8 mouse cellular contexts compared by ENCODE assay signal in genomic region chr1:186183204-186183651, GRCm38 (mm10).
DNase-seq lines count a peak whose midpoint lies in the region; ATAC-seq and TF ChIP-seq lines count a peak whose summit lies in the region.

No protein-coding gene starts in this region.

- no peaks in the 10 kb centered on the region for H3K36me3 ChIP-seq in lung, postnatal 0 days (ENCODE audit: insufficient read depth, low read length)
- H3K36me3 ChIP-seq in limb, embryonic 15.5 days: no peaks in the 10 kb centered on the region
- H3K36me3 ChIP-seq in stomach, embryonic 16.5 days (ENCODE audit: control insufficient read depth, insufficient read depth, low read length): no peaks in the 10 kb centered on the region

- ATAC-seq in lung, postnatal 0 days: no peak
- no peak for ATAC-seq in limb, embryonic 15.5 days (ENCODE audit: insufficient number of reproducible peaks, low FRiP score, low TSS enrichment, low read depth)
- no peak for ATAC-seq in stomach, embryonic 16.5 days (ENCODE audit: insufficient read depth, low FRiP score)
- ATAC-seq in inflammation-experienced regulatory T-cells, adult 6 months: no peak

- no peak for TF ChIP-seq EP300 in lung, postnatal 0 days (IDR thresholded peaks at IDR 0.05)

- H3K9ac ChIP-seq in lung, postnatal 0 days (replicated peaks; ENCODE audit: low read depth): no peak overlapping the region
- H3K9ac ChIP-seq in limb, embryonic 15.5 days: no peak overlapping the region
- H3K9ac ChIP-seq in stomach, embryonic 16.5 days (ENCODE audit: low read length): 0 out of 2 replicates have a peak overlapping the region, but pooled peaks have one; percentile 43

- peaks cover 4% of the 10 kb centered on the region; the same call in 1 of the 2 replicates for H3K4me1 ChIP-seq in lung, postnatal 0 days (ENCODE audit: insufficient read depth, low read depth, low read length)
- peaks cover 16% of the 10 kb centered on the region for H3K4me1 ChIP-seq in limb, embryonic 15.5 days
- no peaks in the 10 kb centered on the region for H3K4me1 ChIP-seq in stomach, embryonic 16.5 days (ENCODE audit: control insufficient read depth, insufficient read depth, low read length)

- H3K4me3 ChIP-seq in lung, postnatal 0 days (ENCODE audit: low read depth, low read length): peak overlapping the region; percentile 21
- H3K4me3 ChIP-seq in limb, embryonic 15.5 days: peak overlapping the region; percentile 12; the same call in 1 of the 2 replicates
- H3K4me3 ChIP-seq in stomach, embryonic 16.5 days (replicated peaks; ENCODE audit: low read length): no peak overlapping the region

- peak overlapping the region; percentile 53 for H3K4me2 ChIP-seq in lung, postnatal 0 days (replicated peaks; ENCODE audit: low read depth, low read length)
- peak overlapping the region; percentile 41 for H3K4me2 ChIP-seq in limb, embryonic 15.5 days
- H3K4me2 ChIP-seq in stomach, embryonic 16.5 days (ENCODE audit: low read depth, low read length): peak overlapping the region; percentile 52; the same call in 1 of the 2 replicates

- H3K27me3 ChIP-seq in lung, postnatal 0 days (replicated peaks; ENCODE audit: insufficient read depth, low read length): no peaks in the 10 kb centered on the region
- H3K27me3 ChIP-seq in limb, embryonic 15.5 days: no peaks in the 10 kb centered on the region
- no peaks in the 10 kb centered on the region for H3K27me3 ChIP-seq in stomach, embryonic 16.5 days (ENCODE audit: control insufficient read depth, insufficient read depth, low read length)

- 63% methylated on average over 8 of the region's 8 CpGs for WGBS in lung, postnatal 0 days
- WGBS in limb, embryonic 15.5 days: 54% methylated on average over 8 of the region's 8 CpGs
- 65% methylated on average over 8 of the region's 8 CpGs for WGBS in stomach, embryonic 16.5 days

- peak; percentile 4 to 5 for DNase-seq in cerebellum, postnatal 25 days
- DNase-seq in cerebellum, adult 11 months: no peak
- DNase-seq in lung, postnatal 0 days (ENCODE audit: low spot score): no peak
- no peak for DNase-seq in lung, postnatal 25 days (ENCODE audit: low spot score)
- no peak for DNase-seq in frontal cortex, adult 2 months (ENCODE audit: extremely low spot score in 1 of 2, low spot score in 1 of 2)

- no peak for TF ChIP-seq CTCF in lung, postnatal 0 days (IDR thresholded peaks at IDR 0.05)

- no peaks in the 10 kb centered on the region for H3K9me3 ChIP-seq in lung, postnatal 0 days (ENCODE audit: low read length)
- no peaks in the 10 kb centered on the region for H3K9me3 ChIP-seq in limb, embryonic 15.5 days
- H3K9me3 ChIP-seq in stomach, embryonic 16.5 days (replicated peaks; ENCODE audit: control insufficient read depth, low read length): no peaks in the 10 kb centered on the region

- H3K27ac ChIP-seq in lung, postnatal 0 days (ENCODE audit: low read length): no peak overlapping the region
- H3K27ac ChIP-seq in limb, embryonic 15.5 days: no peak overlapping the region
- H3K27ac ChIP-seq in stomach, embryonic 16.5 days (ENCODE audit: low read length): no peak overlapping the region

Comparison
In these comparisons a context has a peak if more than half of its experiments do, and no peak if none do; other contexts are left out.
1. DNase-seq: peak in cerebellum, postnatal 25 days (2 of 2); none in cerebellum, adult 11 months (single experiment), lung, postnatal 0 days (single experiment), lung, postnatal 25 days (single experiment) and frontal cortex, adult 2 months (0 of 2).
2. Peak in every context shown above with its lines, with median percentiles within 50 percentile points of each other: H3K4me2 ChIP-seq.